Mouse (Mus musculus): Measurements from ENCODE around the gene Tdg.

DNA sequence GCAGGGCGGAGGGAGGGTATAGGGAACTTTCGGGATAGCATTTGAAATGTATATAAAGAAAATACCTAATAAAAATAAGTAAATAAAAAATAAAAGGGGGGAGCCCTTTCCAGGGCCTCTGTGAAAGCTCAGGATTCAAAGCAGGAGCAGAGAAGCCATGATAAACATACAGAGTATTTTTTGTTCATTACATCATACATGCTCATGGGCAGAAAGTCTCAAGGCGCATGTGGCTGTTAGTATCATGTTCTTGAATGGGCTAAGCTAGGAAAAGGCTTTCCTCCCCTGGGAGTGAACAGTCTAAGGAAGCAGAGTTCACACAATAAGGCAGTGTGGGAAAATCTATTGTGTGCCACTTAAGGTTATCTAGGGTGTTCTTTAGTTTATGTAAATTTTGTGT, 6.7 kb downstream of the Tdg start:
- TF ChIP-seq CTCF (IDR thresholded peaks at IDR 0.05; ENCODE audit: control insufficient read depth, insufficient read depth, insufficient replicate concordance, low read depth, low read length) (no peak), POLR2A (IDR thresholded peaks at IDR 0.05; ENCODE audit: control insufficient read depth, low read depth, low read length) (no peak)
